ENCODE assay signal across 8 mouse cellular contexts in genomic region chr7:92180591-92181587, GRCm38 (mm10).
DNase-seq lines count a peak whose midpoint lies in the region; ATAC-seq lines count a peak whose summit lies in the region.

No protein-coding gene starts in this region.

- peaks cover 19% of the 10 kb centered on the region for H3K4me1 ChIP-seq in embryonic facial prominence, embryonic 15.5 days
- H3K4me1 ChIP-seq in midbrain, embryonic 15.5 days = peaks cover 20% of the 10 kb centered on the region

- no peaks in the 10 kb centered on the region for H3K27me3 ChIP-seq in embryonic facial prominence, embryonic 15.5 days
- H3K27me3 ChIP-seq in midbrain, embryonic 15.5 days (replicated peaks) = 0 out of 2 replicates have a peak, but pooled peaks cover 4% of the 10 kb centered on the region

- intact Hi-C loops in heart, postnatal 25 days (cut with DNase I) = no loop called here

- H3K4me3 ChIP-seq in embryonic facial prominence, embryonic 15.5 days (replicated peaks) = peak overlapping the region; percentile 46
- H3K4me3 ChIP-seq in midbrain, embryonic 15.5 days = peak overlapping the region; percentile 21

- H3K4me2 ChIP-seq in embryonic facial prominence, embryonic 15.5 days (replicated peaks) = peak overlapping the region; percentile 66
- peak overlapping the region; percentile 48 for H3K4me2 ChIP-seq in midbrain, embryonic 15.5 days

- H3K27ac ChIP-seq in embryonic facial prominence, embryonic 15.5 days (replicated peaks) = peak overlapping the region; percentile 25
- no peak overlapping the region for H3K27ac ChIP-seq in midbrain, embryonic 15.5 days

- peak; percentile 21 for DNase-seq in adrenal gland, postnatal 10 days
- no peak for DNase-seq in adrenal gland, postnatal 4 days (ENCODE audit: low spot score in 2 of 2)
- DNase-seq in ZHBTc4 (ENCODE audit: low read depth, low spot score) = peak; percentile 11
- peak; percentile 7 for DNase-seq in heart, postnatal 25 days (ENCODE audit: low spot score)
- peak; percentile 9 to 34 for DNase-seq in kidney, postnatal 25 days
- peak; percentile 7 for DNase-seq in thymus, postnatal 0 days (ENCODE audit: low spot score)

- no peaks in the 10 kb centered on the region for H3K9me3 ChIP-seq in embryonic facial prominence, embryonic 15.5 days (replicated peaks)
- H3K9me3 ChIP-seq in midbrain, embryonic 15.5 days = no peaks in the 10 kb centered on the region

- ATAC-seq in embryonic facial prominence, embryonic 15.5 days (ENCODE audit: insufficient number of reproducible peaks, low FRiP score, low TSS enrichment, low read depth) = peak; percentile 71; the same call in 1 of the 2 replicates
- peak; percentile 78 for ATAC-seq in midbrain, embryonic 15.5 days (replicated peaks)

- WGBS in embryonic facial prominence, embryonic 15.5 days = 7% methylated on average over 29 of the region's 29 CpGs
- 13% methylated on average over 29 of the region's 29 CpGs for WGBS in midbrain, embryonic 15.5 days

- peak overlapping the region; percentile 0; the same call in 1 of the 2 replicates for H3K9ac ChIP-seq in embryonic facial prominence, embryonic 15.5 days
- 0 out of 2 replicates have a peak overlapping the region, but pooled peaks have one; percentile 1 for H3K9ac ChIP-seq in midbrain, embryonic 15.5 days

- no peaks in the 10 kb centered on the region for H3K36me3 ChIP-seq in embryonic facial prominence, embryonic 15.5 days
- no peaks in the 10 kb centered on the region for H3K36me3 ChIP-seq in midbrain, embryonic 15.5 days (replicated peaks)

Comparison
In these comparisons a context has a peak if more than half of its experiments do, and no peak if none do; other contexts are left out.
1. DNase-seq: peak in adrenal gland, postnatal 10 days (single experiment), ZHBTc4 (single experiment), heart, postnatal 25 days (single experiment), kidney, postnatal 25 days (2 of 2) and thymus, postnatal 0 days (single experiment); none in adrenal gland, postnatal 4 days (0 of 2).